Mouse (Mus musculus): ENCODE data around the gene Lrrc46. TPM values are rescaled to one million over a fixed set of nuclear protein-coding genes. Genes with fewer than 3 reads are reported as not detected.

The Lrrc46 gene
- polyA plus RNA-seq, 1 experiment = not detected

DNA sequence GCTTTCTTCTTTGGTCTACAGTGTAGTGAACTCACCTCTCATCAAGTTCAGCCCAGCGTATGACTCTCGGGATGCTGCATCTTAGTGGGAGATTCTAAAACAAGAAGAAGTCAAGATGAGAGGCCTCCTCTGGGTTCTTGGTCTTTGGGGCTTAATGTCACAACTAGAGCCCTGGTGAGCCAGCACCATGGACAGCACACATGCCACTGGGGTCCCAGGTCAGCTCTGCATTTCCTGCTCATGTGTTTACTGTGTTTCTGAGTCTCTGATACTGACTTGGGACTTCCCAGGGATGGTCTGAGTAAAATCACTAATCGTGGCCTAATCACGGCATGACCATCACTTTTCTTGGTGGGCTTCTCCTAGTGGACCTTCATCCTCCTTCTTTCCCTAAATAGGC, 37.5 kb upstream of the Lrrc46 start:
- Histone ChIP-seq H3K4me3 (ENCODE audit: extremely low read depth, insufficient read depth, insufficient read length) (no peak overlapping the region), H3K36me3 (ENCODE audit: control insufficient read depth, insufficient read depth, low read length) (no peaks in the 10 kb centered on the region), H3K27me3 (ENCODE audit: control insufficient read depth, insufficient read depth, low read length) (no peaks in the 10 kb centered on the region), H3K27ac (ENCODE audit: insufficient read depth, low read length) (no peak overlapping the region), H3K4me1 (ENCODE audit: control insufficient read depth, insufficient read depth, insufficient read length) (no peaks in the 10 kb centered on the region)
- DNase-seq (ENCODE audit: low read depth in 1 of 2, low spot score in 2 of 2) = no peak
- 55% methylated on average over 4 of the region's 4 CpGs for WGBS
- no peak for TF ChIP-seq POLR2A (IDR thresholded peaks at IDR 0.05; ENCODE audit: low read depth, low read length)
- TF ChIP-seq CTCF (IDR thresholded peaks at IDR 0.05; ENCODE audit: extremely low read depth, insufficient read depth, insufficient read length, insufficient replicate concordance) = no peak

DNA sequence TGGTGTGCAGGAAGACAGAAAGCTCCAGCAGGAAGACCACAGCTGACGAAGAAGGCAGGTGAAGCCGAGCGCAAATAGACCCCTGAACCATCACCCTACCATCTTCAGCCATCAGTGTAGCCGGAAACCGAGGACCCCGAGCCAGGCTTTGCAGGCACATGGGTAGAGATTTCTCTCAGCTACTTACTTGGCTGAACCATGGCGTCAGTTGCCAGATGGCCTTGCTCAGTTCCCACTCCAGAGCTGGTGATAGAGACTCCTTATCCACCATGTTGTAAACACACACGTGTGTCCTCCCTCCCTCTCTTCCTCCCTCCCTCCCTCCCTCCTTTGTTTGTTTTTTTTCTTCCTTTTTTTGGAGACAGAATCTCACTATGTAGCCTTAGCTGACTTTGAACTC, 33.0 kb upstream of the Lrrc46 start:
- Histone ChIP-seq H3K27me3 (ENCODE audit: control insufficient read depth, insufficient read depth, low read length) (no peaks in the 10 kb centered on the region), H3K27ac (ENCODE audit: insufficient read depth, low read length) (no peak overlapping the region), H3K4me1 (ENCODE audit: control insufficient read depth, insufficient read depth, insufficient read length) (no peaks in the 10 kb centered on the region), H3K36me3 (ENCODE audit: control insufficient read depth, insufficient read depth, low read length) (no peaks in the 10 kb centered on the region), H3K4me3 (ENCODE audit: extremely low read depth, insufficient read depth, insufficient read length) (no peak overlapping the region)
- 71% methylated on average over 8 of the region's 8 CpGs for WGBS
- TF ChIP-seq POLR2A (IDR thresholded peaks at IDR 0.05; ENCODE audit: low read depth, low read length) (no peak), CTCF (IDR thresholded peaks at IDR 0.05; ENCODE audit: extremely low read depth, insufficient read depth, insufficient read length, insufficient replicate concordance) (no peak)
- no peak for DNase-seq (ENCODE audit: low read depth in 1 of 2, low spot score in 2 of 2)

DNA sequence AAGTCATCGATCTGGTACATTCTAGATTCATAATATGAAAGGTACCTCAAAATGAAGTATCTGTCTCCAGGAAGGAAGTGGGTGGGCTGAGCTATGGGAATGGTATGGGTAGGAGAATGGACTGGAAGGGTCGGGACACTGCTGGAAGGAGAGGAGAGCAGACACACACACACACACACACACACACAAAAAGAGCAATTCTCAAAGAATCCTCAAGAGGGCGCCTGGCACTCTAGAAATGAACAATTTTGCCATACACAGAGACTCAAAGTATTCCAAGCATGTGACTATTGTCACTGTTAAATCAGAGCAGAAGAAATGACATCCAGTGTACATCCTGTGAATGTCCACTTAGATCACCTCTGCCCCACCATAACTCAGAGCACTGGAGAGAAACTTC, 31.3 kb upstream of the Lrrc46 start:
- Histone ChIP-seq H3K36me3 (ENCODE audit: control insufficient read depth, insufficient read depth, low read length) (peaks cover 11% of the 10 kb centered on the region), H3K27ac (ENCODE audit: insufficient read depth, low read length) (no peak overlapping the region), H3K4me1 (ENCODE audit: control insufficient read depth, insufficient read depth, insufficient read length) (no peaks in the 10 kb centered on the region), H3K27me3 (ENCODE audit: control insufficient read depth, insufficient read depth, low read length) (no peaks in the 10 kb centered on the region), H3K4me3 (ENCODE audit: extremely low read depth, insufficient read depth, insufficient read length) (no peak overlapping the region)
- 30% methylated on average over 3 of the region's 3 CpGs for WGBS
- TF ChIP-seq CTCF (IDR thresholded peaks at IDR 0.05; ENCODE audit: extremely low read depth, insufficient read depth, insufficient read length, insufficient replicate concordance) (no peak), POLR2A (IDR thresholded peaks at IDR 0.05; ENCODE audit: low read depth, low read length) (no peak)
- DNase-seq (ENCODE audit: low read depth in 1 of 2, low spot score in 2 of 2) = no peak

DNA sequence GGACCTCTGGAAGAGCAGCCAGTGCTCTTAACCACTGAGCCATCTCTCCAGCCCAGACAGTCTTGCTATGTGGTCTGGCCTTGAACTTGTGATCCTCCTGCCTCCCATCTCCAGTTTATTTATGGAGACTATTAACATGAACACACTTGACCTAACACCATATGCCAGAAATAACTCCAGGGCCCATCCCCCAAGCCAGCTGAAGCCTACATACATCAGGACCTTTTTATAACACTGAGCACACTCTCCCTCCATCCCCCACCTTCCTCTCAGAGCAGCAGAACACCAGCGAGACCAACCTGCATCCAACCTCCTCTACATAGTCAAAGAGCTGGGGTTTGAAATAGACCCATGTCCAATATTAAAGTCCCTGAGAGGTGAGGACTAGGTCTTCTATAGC, 29.9 kb upstream of the Lrrc46 start:
- Histone ChIP-seq H3K4me3 (ENCODE audit: extremely low read depth, insufficient read depth, insufficient read length) (no peak overlapping the region), H3K27me3 (ENCODE audit: control insufficient read depth, insufficient read depth, low read length) (no peaks in the 10 kb centered on the region), H3K36me3 (ENCODE audit: control insufficient read depth, insufficient read depth, low read length) (peaks cover 17% of the 10 kb centered on the region), H3K27ac (ENCODE audit: insufficient read depth, low read length) (no peak overlapping the region), H3K4me1 (ENCODE audit: control insufficient read depth, insufficient read depth, insufficient read length) (no peaks in the 10 kb centered on the region)
- TF ChIP-seq POLR2A (IDR thresholded peaks at IDR 0.05; ENCODE audit: low read depth, low read length) (no peak), CTCF (IDR thresholded peaks at IDR 0.05; ENCODE audit: extremely low read depth, insufficient read depth, insufficient read length, insufficient replicate concordance) (no peak)
- 75% methylated on average over 1 of the region's 1 CpGs for whole genome bisulfite sequencing
- no peak for DNase-seq (ENCODE audit: low read depth in 1 of 2, low spot score in 2 of 2)

DNA sequence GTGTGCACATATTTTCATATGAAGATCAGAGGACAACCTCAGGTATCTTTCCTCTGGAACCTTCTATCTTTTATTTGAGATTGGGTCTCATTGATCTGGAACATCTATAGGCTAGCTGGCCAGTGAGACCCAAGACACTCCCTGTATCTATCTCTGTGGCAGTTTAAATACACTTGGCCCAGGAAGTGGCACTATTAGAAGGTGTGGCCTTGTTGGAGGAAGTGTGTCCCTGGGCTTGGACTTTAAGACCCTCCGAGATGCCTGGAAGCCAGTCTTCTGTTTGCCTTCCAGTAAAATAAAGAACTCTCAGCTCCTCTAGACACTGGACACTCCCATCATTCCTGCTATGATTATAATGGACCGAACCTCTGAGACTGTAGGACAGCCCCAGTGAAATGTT, 28.6 kb upstream of the Lrrc46 start:
- no peak overlapping the region for H3K27ac ChIP-seq (ENCODE audit: insufficient read depth, low read length)
- no peak overlapping the region for H3K4me3 ChIP-seq (ENCODE audit: extremely low read depth, insufficient read depth, insufficient read length)
- TF ChIP-seq POLR2A (IDR thresholded peaks at IDR 0.05; ENCODE audit: low read depth, low read length) = no peak
- no peak for TF ChIP-seq CTCF (IDR thresholded peaks at IDR 0.05; ENCODE audit: extremely low read depth, insufficient read depth, insufficient read length, insufficient replicate concordance)
- H3K4me1 ChIP-seq (ENCODE audit: control insufficient read depth, insufficient read depth, insufficient read length) = no peaks in the 10 kb centered on the region
- 84% methylated on average over 2 of the region's 2 CpGs for WGBS
- no peaks in the 10 kb centered on the region for H3K27me3 ChIP-seq (ENCODE audit: control insufficient read depth, insufficient read depth, low read length)
- no peak for DNase-seq (ENCODE audit: low read depth in 1 of 2, low spot score in 2 of 2)
- peaks cover 17% of the 10 kb centered on the region for H3K36me3 ChIP-seq (ENCODE audit: control insufficient read depth, insufficient read depth, low read length)

DNA sequence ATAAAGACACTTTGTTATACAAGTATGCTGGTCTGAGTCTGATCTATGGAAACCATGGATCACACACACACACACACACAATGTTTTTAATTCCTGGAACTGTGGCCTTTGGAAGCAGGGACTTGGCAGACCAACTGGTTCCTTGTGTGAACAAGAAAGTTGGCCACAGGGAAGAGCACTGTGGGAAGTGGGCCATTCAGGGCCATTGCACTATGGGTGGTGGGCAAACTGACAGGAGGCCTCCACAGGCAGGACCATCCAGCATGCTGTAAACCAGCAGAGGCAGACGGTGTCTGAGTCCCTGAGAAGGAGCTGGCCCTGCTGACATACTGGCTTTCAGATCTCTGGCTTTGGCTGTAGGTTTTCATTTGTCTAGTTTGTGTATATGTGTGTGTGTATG, 28.1 kb upstream of the Lrrc46 start:
- TF ChIP-seq POLR2A (IDR thresholded peaks at IDR 0.05; ENCODE audit: low read depth, low read length) = no peak
- TF ChIP-seq CTCF (IDR thresholded peaks at IDR 0.05; ENCODE audit: extremely low read depth, insufficient read depth, insufficient read length, insufficient replicate concordance) = no peak
- 59% methylated on average over 1 of the region's 1 CpGs for WGBS
- Histone ChIP-seq H3K4me1 (ENCODE audit: control insufficient read depth, insufficient read depth, insufficient read length) (no peaks in the 10 kb centered on the region), H3K4me3 (ENCODE audit: extremely low read depth, insufficient read depth, insufficient read length) (no peak overlapping the region), H3K36me3 (ENCODE audit: control insufficient read depth, insufficient read depth, low read length) (peaks cover 17% of the 10 kb centered on the region), H3K27me3 (ENCODE audit: control insufficient read depth, insufficient read depth, low read length) (no peaks in the 10 kb centered on the region), H3K27ac (ENCODE audit: insufficient read depth, low read length) (no peak overlapping the region)
- DNase-seq (ENCODE audit: low read depth in 1 of 2, low spot score in 2 of 2) = no peak

DNA sequence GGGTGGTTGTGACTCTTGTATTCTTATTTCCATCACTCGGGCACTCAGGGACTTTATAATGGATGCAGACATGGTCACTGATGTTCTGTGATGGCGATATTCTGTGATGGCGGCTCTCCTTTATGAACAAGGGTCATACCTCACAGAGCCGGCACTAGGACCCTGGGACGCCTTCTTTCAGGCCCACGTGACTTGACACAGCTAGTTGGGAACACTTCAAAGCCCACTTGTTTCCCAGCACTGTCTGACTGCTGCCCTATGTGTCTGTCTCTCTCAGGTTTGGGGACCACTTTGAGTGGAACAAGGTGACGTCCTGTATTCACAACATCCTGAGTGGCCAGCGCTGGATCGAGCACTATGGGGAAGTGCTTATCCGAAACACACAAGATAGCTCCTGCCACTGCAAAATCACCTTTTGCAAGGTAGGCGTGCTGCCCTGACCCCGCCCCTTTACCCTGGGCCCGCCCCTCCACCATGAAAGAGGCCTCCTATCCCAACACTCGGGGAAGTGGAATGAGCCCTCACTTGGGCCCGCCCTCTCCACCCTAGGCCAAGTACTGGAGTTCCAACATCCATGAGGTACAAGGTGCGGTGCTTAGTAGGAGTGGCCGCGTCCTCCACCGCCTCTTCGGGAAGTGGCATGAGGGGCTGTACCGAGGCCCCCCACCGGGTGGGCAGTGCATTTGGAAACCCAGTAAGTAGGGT, 25.6 kb upstream of the Lrrc46 start:
- WGBS = 90% methylated on average over 22 of the region's 22 CpGs
- DNase-seq (ENCODE audit: low read depth in 1 of 2, low spot score in 2 of 2) = no peak
- H3K36me3 ChIP-seq (ENCODE audit: control insufficient read depth, insufficient read depth, low read length) = peaks cover 18% of the 10 kb centered on the region
- no peak for TF ChIP-seq CTCF (IDR thresholded peaks at IDR 0.05; ENCODE audit: extremely low read depth, insufficient read depth, insufficient read length, insufficient replicate concordance)
- TF ChIP-seq POLR2A (IDR thresholded peaks at IDR 0.05; ENCODE audit: low read depth, low read length) = no peak
- no peaks in the 10 kb centered on the region for H3K27me3 ChIP-seq (ENCODE audit: control insufficient read depth, insufficient read depth, low read length)
- H3K4me1 ChIP-seq (ENCODE audit: control insufficient read depth, insufficient read depth, insufficient read length) = no peaks in the 10 kb centered on the region
- no peak overlapping the region for H3K4me3 ChIP-seq (ENCODE audit: extremely low read depth, insufficient read depth, insufficient read length)
- H3K27ac ChIP-seq (ENCODE audit: insufficient read depth, low read length) = no peak overlapping the region

Data from spleen, adult 2 months (tissue).